Mouse (Mus musculus) neural tube, embryonic 14.5 days (tissue): Measurements from ENCODE around the gene Vps13d. TPM values are rescaled to one million over a fixed set of nuclear protein-coding genes. Genes with fewer than 3 reads are reported as not detected.
A peak's percentile ranks its signal among the peaks of the same experiment; 100 is the strongest.

Experiments used
- ATAC-seq: fragments of 200-750 bp; cut with Nextera tagmentation; 2 replicates; pipeline ENCODE4 v1.8.0; 2017; ENCODE audit warnings: low read depth, mild to moderate bottlenecking, moderate TSS enrichment, moderate library complexity
- H3K27ac ChIP-seq: fragments of 300-500 bp; sonication (generic); 2 replicates; pipeline ENCODE4 v1.5.1; 2014; ENCODE audit warnings: low read depth, mild to moderate bottlenecking, control low read depth, low read length, moderate library complexity, mixed read lengths
- H3K27me3 ChIP-seq: fragments of 300-500 bp; sonication (generic); 2 replicates; pipeline ENCODE4 v1.6.1; 2014; ENCODE audit warnings: low read length; ENCODE audit not compliant: control insufficient read depth, insufficient read depth
- H3K36me3 ChIP-seq: fragments of 300-500 bp; sonication (generic); 2 replicates; pipeline ENCODE4 v1.6.1; 2014; ENCODE audit warnings: low read length, mixed read lengths; ENCODE audit not compliant: control insufficient read depth, insufficient read depth
- H3K4me1 ChIP-seq: fragments of 300-500 bp; sonication (generic); 2 replicates; pipeline ENCODE4 v1.6.1; 2014; ENCODE audit warnings: low read length; ENCODE audit not compliant: control insufficient read depth, insufficient read depth
- H3K4me2 ChIP-seq: fragments of 300-500 bp; sonication (generic); 2 replicates; pipeline ENCODE4 v1.6.1; 2014; ENCODE audit warnings: mild to moderate bottlenecking, low read depth, low read length, control low read depth
- H3K4me3 ChIP-seq: fragments of 300-500 bp; sonication (generic); 2 replicates; pipeline ENCODE4 v1.5.1; 2014; ENCODE audit warnings: low read depth, low read length, control low read depth, mixed read lengths
- H3K9ac ChIP-seq: fragments of 300-500 bp; sonication (generic); replicated peaks from 2 replicates; pipeline ENCODE4 v1.6.1; 2014; ENCODE audit warnings: low read depth, mild to moderate bottlenecking, control low read depth, low read length, mixed read lengths
- H3K9me3 ChIP-seq: fragments of 300-500 bp; sonication (generic); 2 replicates; pipeline ENCODE4 v1.6.1; 2016; ENCODE audit warnings: low read length; ENCODE audit not compliant: control insufficient read depth
- WGBS: fragments of 180-500 bp; shearing (Covaris S2); extraction: QIAGEN DNeasy Blood & Tissue Kit; methylation state at CpG from one replicate; pipeline ENCODE4 v1.1.7; 2014; 5-methylcytosine and 5-hydroxymethylcytosine counted together
- polyA plus RNA-seq: library from polyadenylated mRNA; unstranded; fragments of >200 nt; fragmentation: Nextera tagmentation; extraction: Ambion mirVana; gene quantifications from 2 replicates; pipeline ENCODE4 v1.2.1, GENCODE M21; 2014

Gene Vps13d
- polyA plus RNA-seq, 1 experiment from 2014 or later: 12.9 TPM

GRCm38 (mm10) chr4:144950883-144951282 is 243.9 kb downstream of the Vps13d start:
- H3K4me3 ChIP-seq: no peak overlapping the region
- H3K9ac ChIP-seq: no peak overlapping the region
- no peaks in the 10 kb centered on the region for H3K27me3 ChIP-seq
- no peak for ATAC-seq
- H3K4me2 ChIP-seq: no peak overlapping the region
- H3K4me1 ChIP-seq: no peaks in the 10 kb centered on the region
- no peaks in the 10 kb centered on the region for H3K9me3 ChIP-seq
- WGBS: 89% methylated on average over 3 of the region's 3 CpGs
- no peak overlapping the region for H3K27ac ChIP-seq
- no peaks in the 10 kb centered on the region for H3K36me3 ChIP-seq

DNA sequence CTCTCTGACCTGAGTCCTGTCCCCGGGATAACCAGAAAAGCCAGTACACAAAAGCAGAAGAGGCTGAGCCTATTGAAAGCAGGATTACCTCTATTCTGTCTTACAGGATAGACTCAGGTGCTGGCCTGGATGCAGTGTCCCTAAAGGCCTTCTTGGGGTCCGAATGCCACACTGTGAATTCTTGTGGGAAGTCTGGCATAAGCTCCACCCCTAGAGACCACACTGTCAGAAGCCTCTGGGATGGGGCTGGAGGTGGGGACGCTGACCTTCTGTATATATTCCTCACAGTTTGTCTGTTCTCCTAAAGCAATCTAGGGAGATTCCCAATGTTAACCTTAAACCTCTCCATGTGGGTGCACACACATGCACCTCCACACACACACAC is 244.5 kb downstream of the Vps13d start:
- no peak for ATAC-seq
- Histone ChIP-seq H3K27ac (no peak overlapping the region), H3K4me3 (no peak overlapping the region), H3K9ac (no peak overlapping the region), H3K9me3 (no peaks in the 10 kb centered on the region), H3K4me2 (no peak overlapping the region), H3K4me1 (no peaks in the 10 kb centered on the region), H3K27me3 (no peaks in the 10 kb centered on the region), H3K36me3 (no peaks in the 10 kb centered on the region)
- 63% methylated on average over 3 of the region's 3 CpGs for WGBS

- Histone ChIP-seq H3K4me1 (no peaks in the 10 kb centered on the region), H3K27ac (no peak overlapping the region), H3K36me3 (no peaks in the 10 kb centered on the region), H3K27me3 (no peaks in the 10 kb centered on the region), H3K4me2 (no peak overlapping the region), H3K9me3 (no peaks in the 10 kb centered on the region), H3K4me3 (no peak overlapping the region), H3K9ac (0 out of 2 replicates have a peak overlapping the region, but pooled peaks have one; percentile 32)
- whole genome bisulfite sequencing: 10% methylated on average over 9 of the region's 9 CpGs
- ATAC-seq: peak; percentile 78; the same call in 1 of the 2 replicates
These were observed 245.1 kb downstream of the Vps13d start for GRCm38 (mm10) chr4:144949441-144950326.

GRCm38 (mm10) chr4:144947738-144948390 is 246.9 kb downstream of the Vps13d start:
- Histone ChIP-seq H3K4me2 (no peak overlapping the region), H3K36me3 (no peaks in the 10 kb centered on the region), H3K27me3 (no peaks in the 10 kb centered on the region), H3K9ac (no peak overlapping the region), H3K9me3 (no peaks in the 10 kb centered on the region), H3K27ac (no peak overlapping the region), H3K4me1 (no peaks in the 10 kb centered on the region), H3K4me3 (no peak overlapping the region)
- ATAC-seq: no peak
- WGBS: 56% methylated on average over 6 of the region's 6 CpGs

GRCm38 (mm10) chr4:144943273-144943672 is 251.5 kb downstream of the Vps13d start:
- 86% methylated on average over 5 of the region's 5 CpGs for WGBS
- no peak for ATAC-seq
- H3K4me1 ChIP-seq: no peaks in the 10 kb centered on the region

GRCm38 (mm10) chr4:144942433-144942832 is 252.4 kb downstream of the Vps13d start:
- Histone ChIP-seq H3K4me1 (no peaks in the 10 kb centered on the region), H3K9ac (no peak overlapping the region), H3K4me3 (no peak overlapping the region), H3K4me2 (no peak overlapping the region), H3K27me3 (no peaks in the 10 kb centered on the region), H3K27ac (no peak overlapping the region), H3K9me3 (no peaks in the 10 kb centered on the region), H3K36me3 (no peaks in the 10 kb centered on the region)
- WGBS: 97% methylated on average over 3 of the region's 3 CpGs
- ATAC-seq: no peak

More at GRCm38 (mm10) chr4:144943273-144943672, 251.5 kb downstream of the Vps13d start:
- no peak overlapping the region for H3K27ac ChIP-seq
- no peaks in the 10 kb centered on the region for H3K27me3 ChIP-seq
- H3K36me3 ChIP-seq: no peaks in the 10 kb centered on the region
- H3K9ac ChIP-seq: no peak overlapping the region
- H3K4me2 ChIP-seq: no peak overlapping the region
- no peak overlapping the region for H3K4me3 ChIP-seq
- H3K9me3 ChIP-seq: no peaks in the 10 kb centered on the region

DNA sequence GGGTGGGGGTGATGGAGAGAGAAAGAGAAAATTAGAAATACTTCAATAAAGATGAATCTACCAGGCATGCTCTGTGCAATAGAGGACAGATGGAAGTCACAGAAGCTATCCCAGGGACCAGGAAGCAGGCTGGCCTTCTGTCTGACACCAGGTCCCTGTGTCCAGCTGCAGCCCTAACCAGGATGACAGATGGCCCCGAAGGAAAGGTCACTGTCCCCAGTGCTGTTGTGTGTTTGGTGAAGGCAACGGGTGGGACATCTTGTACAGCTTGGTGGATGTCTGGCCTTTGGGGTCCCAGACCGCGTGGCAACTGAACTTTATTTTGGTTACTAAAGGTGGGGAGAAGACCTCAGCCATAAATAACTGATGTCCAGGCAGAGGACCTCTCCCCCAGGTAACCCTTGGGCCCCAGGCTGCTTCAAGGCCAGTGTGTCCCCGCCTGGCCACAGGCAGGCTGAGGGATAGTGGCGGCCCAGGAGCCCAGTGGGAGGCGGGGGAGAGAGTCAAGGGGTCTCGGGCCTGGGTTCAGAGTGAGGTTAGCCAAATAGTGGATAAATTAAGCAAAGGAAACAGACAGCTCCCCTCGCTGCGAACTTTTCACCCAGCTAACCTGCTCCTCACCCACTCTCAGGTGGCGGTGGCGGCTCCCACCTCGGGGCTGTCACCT is 253.9 kb downstream of the Vps13d start:
- ATAC-seq: no peak

GRCm38 (mm10) chr4:144939847-144940411 is 254.9 kb downstream of the Vps13d start:
- no peak overlapping the region for H3K4me3 ChIP-seq
- no peak overlapping the region for H3K27ac ChIP-seq
- no peaks in the 10 kb centered on the region for H3K27me3 ChIP-seq
- H3K9ac ChIP-seq: no peak overlapping the region
- no peaks in the 10 kb centered on the region for H3K4me1 ChIP-seq
- 70% methylated on average over 4 of the region's 4 CpGs for WGBS
- ATAC-seq: no peak
- no peaks in the 10 kb centered on the region for H3K9me3 ChIP-seq
- no peaks in the 10 kb centered on the region for H3K36me3 ChIP-seq
- H3K4me2 ChIP-seq: no peak overlapping the region

More for the DNA sequence above, 253.9 kb downstream of the Vps13d start:
- Histone ChIP-seq H3K4me1 (no peaks in the 10 kb centered on the region), H3K9ac (no peak overlapping the region), H3K4me2 (no peak overlapping the region), H3K27me3 (no peaks in the 10 kb centered on the region), H3K9me3 (no peaks in the 10 kb centered on the region), H3K27ac (no peak overlapping the region), H3K36me3 (no peaks in the 10 kb centered on the region), H3K4me3 (no peak overlapping the region)
- 75% methylated on average over 13 of the region's 13 CpGs for WGBS
